Mouse (Mus musculus) cerebellum, adult 2 months (tissue): ENCODE results near the gene Exosc10. TPM values are rescaled to one million over a fixed set of nuclear protein-coding genes. Genes with fewer than 3 reads are reported as not detected.
A peak's percentile ranks its signal among the peaks of the same experiment; 100 is the strongest.

Source experiments
- DNase-seq, 2 experiments: peaks; one replicate each; pipeline ENCODE4 v3.0.0; 2021
- H3K27ac ChIP-seq: fragments of 200-500 bp; 2 replicates; pipeline ENCODE4 v1.5.1; 2012; ENCODE audit warnings: low read length, control low read depth, inconsistent platforms; ENCODE audit not compliant: insufficient read depth
- H3K27me3 ChIP-seq: fragments of 200-500 bp; 2 replicates; pipeline ENCODE4 v1.6.1; 2012; ENCODE audit warnings: inconsistent platforms, mild to moderate bottlenecking, low read length, moderate library complexity; ENCODE audit not compliant: control insufficient read depth, insufficient read depth
- H3K4me1 ChIP-seq: fragments of 200-500 bp; 2 replicates; pipeline ENCODE4 v1.6.1; 2011; ENCODE audit warnings: low read length; ENCODE audit not compliant: control insufficient read depth, insufficient read depth
- H3K4me3 ChIP-seq: fragments of 200-500 bp; replicated peaks from 2 replicates; pipeline ENCODE3; 2011; ENCODE audit warnings: mild to moderate bottlenecking, low read depth, low read length, control low read depth; ENCODE audit not compliant: insufficient read depth
- CTCF ChIP-seq: fragments of 200-500 bp; IDR thresholded peaks from 2 replicates; pipeline ENCODE4 v1.5.1; 2011; ENCODE audit warnings: low read depth, mild to moderate bottlenecking, control low read depth, low read length, moderate library complexity, borderline replicate concordance; ENCODE audit not compliant: insufficient read depth
- POLR2A ChIP-seq: fragments of 200-500 bp; IDR thresholded peaks from 2 replicates; pipeline ENCODE4 v1.6.1; 2011; ENCODE audit warnings: low read length, control low read depth, borderline replicate concordance; ENCODE audit not compliant: insufficient read depth
- WGBS: fragments of 180-500 bp; shearing (Covaris S2); methylation state at CpG from one replicate; pipeline ENCODE4 v1.1.7; 2018; 5-methylcytosine and 5-hydroxymethylcytosine counted together
- polyA plus RNA-seq: library from polyadenylated mRNA; depleted of rRNA; stranded (reverse); fragments of >200 nt; gene quantifications from 2 replicates; pipeline ENCODE4 v1.2.3, GENCODE M21; 2012

Exosc10 gene
- polyA plus RNA-seq, 1 experiment, result 47.1 TPM

DNA sequence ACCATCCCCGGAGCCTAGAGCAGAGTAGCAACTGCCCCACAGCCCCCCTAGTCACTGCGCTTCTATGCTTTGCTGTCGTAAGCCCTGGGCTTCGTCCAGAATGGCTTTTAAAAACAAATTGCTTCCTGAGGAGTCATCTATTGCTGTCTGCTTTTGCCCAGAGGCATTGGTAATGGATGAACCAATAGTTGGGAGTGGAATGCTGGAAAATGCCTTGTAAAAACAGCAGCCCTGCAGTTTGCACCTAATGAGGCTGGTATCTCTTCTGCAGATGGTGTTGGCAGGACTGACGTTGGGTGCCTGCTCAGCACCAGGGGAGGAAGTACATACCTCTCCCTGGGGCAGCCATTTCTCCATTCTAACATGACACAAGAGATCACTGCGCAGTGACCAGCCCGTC lies 34.7 kb upstream of the Exosc10 start:
- TF ChIP-seq POLR2A, result no peak
- Histone ChIP-seq H3K4me3 (no peak overlapping the region), H3K4me1 (no peaks in the 10 kb centered on the region), H3K27ac (no peak overlapping the region), H3K27me3 (no peaks in the 10 kb centered on the region)
- DNase-seq, result no peak
- 86% methylated on average over 7 of the region's 7 CpGs for WGBS

DNA sequence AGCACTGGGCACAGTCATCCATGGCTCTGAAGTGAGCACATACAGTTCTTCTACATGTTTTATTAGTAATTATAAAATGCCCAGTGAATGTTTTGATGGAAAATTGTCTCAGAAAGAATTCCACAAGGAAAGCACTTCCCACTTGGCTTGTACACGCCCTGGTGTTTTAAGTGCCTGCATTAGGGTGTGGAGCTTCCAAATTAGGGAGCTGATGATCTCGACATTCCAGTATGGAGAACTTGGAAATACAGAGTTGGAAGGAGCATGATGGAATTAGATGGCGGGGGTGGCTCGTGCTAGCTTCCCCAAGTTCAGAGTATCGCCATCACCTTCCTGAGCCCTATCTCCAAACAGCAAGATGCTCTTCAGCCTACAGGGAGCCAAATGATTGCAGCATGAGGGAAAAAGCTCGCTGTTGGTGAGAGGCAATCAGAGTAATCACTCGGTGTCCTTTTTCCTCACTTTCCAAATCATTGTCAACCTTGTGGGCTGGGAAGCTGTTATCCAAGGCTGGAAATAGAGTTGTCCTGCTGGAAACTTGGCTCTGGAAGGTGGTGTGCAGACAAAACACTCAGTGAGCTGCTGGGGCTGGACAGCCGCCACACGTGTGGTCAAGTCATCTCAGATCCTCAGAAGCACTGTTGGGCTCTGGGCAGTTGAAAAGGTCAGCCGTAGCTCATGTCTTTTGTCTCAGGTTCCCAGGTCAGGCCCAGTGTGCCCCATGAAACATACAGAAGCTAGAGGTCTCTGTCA lies 30.9 kb upstream of the Exosc10 start:
- H3K4me3 ChIP-seq, result no peak overlapping the region
- H3K27me3 ChIP-seq, result no peaks in the 10 kb centered on the region
- TF ChIP-seq POLR2A (no peak), CTCF (no peak)
- peaks cover 9% of the 10 kb centered on the region; the same call in 1 of the 2 replicates for H3K4me1 ChIP-seq
- DNase-seq, result no peak
- no peak overlapping the region for H3K27ac ChIP-seq
- 78% methylated on average over 10 of the region's 10 CpGs for WGBS

DNA sequence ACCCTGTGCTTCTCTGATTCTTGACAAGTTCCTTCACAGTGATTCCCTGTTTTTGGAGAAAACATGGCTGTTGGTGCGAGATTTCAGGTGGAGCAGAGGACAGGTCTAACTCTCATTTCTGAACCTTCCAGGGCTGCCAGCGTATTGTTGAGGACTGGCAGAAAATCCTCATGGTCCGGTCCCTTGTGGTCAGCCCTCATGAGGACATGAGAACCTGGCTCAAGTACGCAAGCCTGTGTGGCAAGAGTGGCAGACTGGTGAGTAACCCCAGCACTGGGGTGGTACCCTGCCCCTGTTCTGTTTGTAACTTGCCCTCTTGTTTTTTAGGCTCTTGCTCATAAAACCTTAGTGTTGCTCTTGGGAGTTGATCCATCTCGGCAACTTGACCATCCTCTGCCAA lies 27.9 kb upstream of the Exosc10 start:
- WGBS, result 94% methylated on average over 5 of the region's 5 CpGs
- Histone ChIP-seq H3K27ac (no peak overlapping the region), H3K4me1 (peaks cover 14% of the 10 kb centered on the region), H3K27me3 (no peaks in the 10 kb centered on the region), H3K4me3 (no peak overlapping the region)
- TF ChIP-seq CTCF, result no peak
- TF ChIP-seq POLR2A, result no peak
- no peak for DNase-seq

DNA sequence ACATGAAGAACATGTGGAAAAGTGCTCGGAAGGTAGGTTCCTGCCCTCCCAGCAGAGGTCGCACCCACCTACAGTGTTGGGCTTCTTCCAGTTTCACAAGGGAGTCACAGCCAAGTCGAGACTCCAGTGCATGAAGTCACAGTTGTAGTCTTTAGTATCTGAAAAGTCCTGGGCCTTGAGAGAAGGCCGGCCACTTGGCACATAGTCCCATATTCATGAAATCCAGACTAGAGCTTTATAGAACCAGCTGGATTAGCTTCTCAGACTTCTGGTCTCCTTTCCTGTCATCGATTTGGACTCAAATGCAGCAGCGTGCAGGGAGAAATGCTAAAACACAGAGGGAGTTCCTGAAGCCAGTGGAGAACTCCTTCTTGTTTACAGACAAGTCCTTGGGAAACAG lies 27.5 kb upstream of the Exosc10 start:
- H3K4me1 ChIP-seq, result peaks cover 14% of the 10 kb centered on the region
- 65% methylated on average over 6 of the region's 6 CpGs for WGBS
- TF ChIP-seq CTCF, result no peak
- TF ChIP-seq POLR2A, result no peak
- H3K27ac ChIP-seq, result no peak overlapping the region
- no peak overlapping the region for H3K4me3 ChIP-seq
- H3K27me3 ChIP-seq, result no peaks in the 10 kb centered on the region
- DNase-seq, result no peak

GRCm38 (mm10) chr4:148531341-148531740 lies 26.9 kb upstream of the Exosc10 start:
- no peaks in the 10 kb centered on the region for H3K27me3 ChIP-seq
- TF ChIP-seq POLR2A, result no peak
- TF ChIP-seq CTCF, result no peak
- peak overlapping the region; percentile 27 for H3K27ac ChIP-seq
- peaks cover 17% of the 10 kb centered on the region for H3K4me1 ChIP-seq
- 32% methylated on average over 4 of the region's 4 CpGs for WGBS
- peak; percentile 48 to 68 for DNase-seq
- H3K4me3 ChIP-seq, result no peak overlapping the region

DNA sequence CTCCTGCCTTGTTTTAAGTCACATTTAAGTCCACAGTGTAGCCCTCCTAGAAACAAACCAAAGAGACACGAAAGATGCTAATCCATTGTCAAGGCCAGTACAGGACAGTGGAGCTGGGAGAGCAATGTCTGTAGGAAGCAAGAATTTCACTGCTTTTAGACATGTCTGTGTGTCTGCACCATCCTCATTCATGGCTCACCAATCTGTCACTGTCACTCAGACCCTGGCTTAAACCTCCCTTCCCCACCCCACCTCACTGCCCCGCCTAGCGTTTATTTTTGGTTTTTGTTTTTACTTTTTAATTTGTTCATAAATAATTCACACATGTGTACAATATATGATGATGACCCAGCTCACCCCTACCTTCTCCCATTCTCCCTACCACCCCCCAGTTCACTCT lies 25.7 kb upstream of the Exosc10 start:
- Histone ChIP-seq H3K4me3 (no peak overlapping the region), H3K27me3 (no peaks in the 10 kb centered on the region), H3K27ac (no peak overlapping the region), H3K4me1 (peaks cover 17% of the 10 kb centered on the region)
- no peak for DNase-seq
- TF ChIP-seq POLR2A (no peak), CTCF (no peak)
- WGBS, result 95% methylated on average over 3 of the region's 3 CpGs

GRCm38 (mm10) chr4:148533613-148534328 lies 24.5 kb upstream of the Exosc10 start:
- no peak overlapping the region for H3K4me3 ChIP-seq
- no peaks in the 10 kb centered on the region for H3K27me3 ChIP-seq
- DNase-seq, result peak; percentile 59 to 63
- H3K27ac ChIP-seq, result no peak overlapping the region
- 31% methylated on average over 12 of the region's 12 CpGs for WGBS
- peaks cover 17% of the 10 kb centered on the region for H3K4me1 ChIP-seq
- TF ChIP-seq CTCF (no peak), POLR2A (no peak)

DNA sequence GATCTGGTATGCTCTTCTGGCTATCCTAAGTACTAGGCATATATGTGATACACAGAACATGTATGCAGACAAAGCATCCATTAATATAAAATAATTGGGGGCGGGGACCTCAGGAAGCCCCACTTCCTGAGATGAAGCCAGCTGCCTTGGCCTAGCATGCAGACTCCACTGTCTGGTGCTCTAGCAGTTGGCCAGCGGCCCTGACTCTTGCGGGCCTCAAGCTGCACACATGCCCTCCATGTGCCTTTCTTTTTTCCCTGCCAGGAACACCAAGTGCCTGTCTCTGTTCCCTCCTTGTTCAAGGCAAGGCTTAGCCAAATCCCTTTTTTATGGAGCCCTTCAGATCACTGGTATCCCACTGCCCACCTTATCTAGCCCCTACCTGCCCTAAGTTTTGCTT lies 22.4 kb upstream of the Exosc10 start:
- no peak for TF ChIP-seq CTCF
- TF ChIP-seq POLR2A, result no peak
- Histone ChIP-seq H3K27me3 (no peaks in the 10 kb centered on the region), H3K4me3 (no peak overlapping the region), H3K4me1 (peaks cover 14% of the 10 kb centered on the region), H3K27ac (no peak overlapping the region)
- WGBS, result 15% methylated on average over 3 of the region's 3 CpGs
- peak in 1 of 2 experiments; percentile 43 for DNase-seq
